ENCODE assay signal across 14 mouse cellular contexts in the genomic region with DNA sequence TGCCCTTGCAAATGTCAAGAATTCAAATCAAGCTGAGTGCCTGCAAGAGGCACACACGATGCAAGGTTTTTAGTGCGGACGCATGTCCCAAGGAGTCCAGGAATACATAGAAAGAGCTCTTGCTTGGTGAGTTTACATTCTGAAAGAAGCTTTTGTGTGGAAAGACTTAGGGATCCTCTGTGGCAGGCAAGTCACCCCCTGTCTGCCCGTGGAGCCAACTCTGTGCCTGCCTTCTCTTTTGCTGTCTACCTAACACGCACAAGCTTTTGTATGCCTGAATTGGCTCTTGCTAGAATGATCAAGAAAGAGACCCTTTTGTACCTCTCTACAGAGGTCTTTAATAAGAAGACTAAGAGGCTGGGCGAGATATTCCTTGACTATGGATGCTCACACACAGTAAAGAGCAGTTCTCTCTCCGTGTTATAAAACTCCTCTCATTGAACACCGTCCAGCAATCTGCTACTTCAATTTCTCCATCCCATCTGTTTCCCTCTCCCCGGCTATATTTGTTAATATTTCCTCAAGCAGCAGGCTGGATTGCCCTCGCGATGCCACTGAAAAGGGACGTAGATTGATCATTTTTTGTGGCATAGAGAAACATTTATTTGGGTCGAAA.
DNase-seq lines count a peak whose midpoint lies in the region; ATAC-seq and TF ChIP-seq lines count a peak whose summit lies in the region.
"Had no signal": no experiment of that assay in that cellular context is flagged by ENCODE, and none has a peak within 500 bp of the region (broad histone marks: within the 10 kb centered on the region; RNA-seq: fewer than 3 reads in every experiment).

No protein-coding gene starts in this region.

- WGBS in forebrain, embryonic 10.5 days, result 58% methylated on average over 13 of the region's 13 CpGs
- 38% methylated on average over 13 of the region's 13 CpGs for WGBS in forebrain, embryonic 12.5 days
- 79% methylated on average over 13 of the region's 13 CpGs for WGBS in midbrain, embryonic 11.5 days
- WGBS in midbrain, embryonic 15.5 days, result 58% methylated on average over 13 of the region's 13 CpGs
- 17% methylated on average over 13 of the region's 13 CpGs for WGBS in forebrain, postnatal 0 days

- H3K4me2 ChIP-seq in forebrain, embryonic 12.5 days, result no peak overlapping the region
- H3K4me2 ChIP-seq in midbrain, embryonic 11.5 days, result no peak overlapping the region
- no peak overlapping the region for H3K4me2 ChIP-seq in midbrain, embryonic 15.5 days
- H3K4me2 ChIP-seq in forebrain, postnatal 0 days (ENCODE audit: low read depth), result peak overlapping the region; percentile 17
- H3K4me2 ChIP-seq: embryonic facial prominence, embryonic 13.5 days had no signal

- no peak for TF ChIP-seq CTCF in forebrain, postnatal 0 days (IDR thresholded peaks at IDR 0.05; ENCODE audit: low read depth)

- no peaks in the 10 kb centered on the region for H3K36me3 ChIP-seq in forebrain, embryonic 10.5 days (replicated peaks)
- no peaks in the 10 kb centered on the region for H3K36me3 ChIP-seq in forebrain, embryonic 12.5 days (replicated peaks)
- H3K36me3 ChIP-seq in midbrain, embryonic 11.5 days (ENCODE audit: control insufficient read depth, insufficient read depth, low read length), result no peaks in the 10 kb centered on the region
- H3K36me3 ChIP-seq in midbrain, embryonic 15.5 days (replicated peaks), result no peaks in the 10 kb centered on the region
- no peaks in the 10 kb centered on the region for H3K36me3 ChIP-seq in forebrain, postnatal 0 days (ENCODE audit: insufficient read depth)
- H3K36me3 ChIP-seq: embryonic facial prominence, embryonic 13.5 days had no signal

- H3K4me3 ChIP-seq in forebrain, embryonic 10.5 days, result no peak overlapping the region
- no peak overlapping the region for H3K4me3 ChIP-seq in forebrain, embryonic 12.5 days (replicated peaks)
- H3K4me3 ChIP-seq in midbrain, embryonic 11.5 days (ENCODE audit: low read depth, low read length), result no peak overlapping the region
- no peak overlapping the region for H3K4me3 ChIP-seq in midbrain, embryonic 15.5 days
- H3K4me3 ChIP-seq in forebrain, postnatal 0 days (ENCODE audit: low read depth, low read length), result no peak overlapping the region
- H3K4me3 ChIP-seq: embryonic facial prominence, embryonic 13.5 days; megakaryocyte, embryonic 14.5 days had no signal

- ATAC-seq in forebrain, embryonic 12.5 days (ENCODE audit: low FRiP score), result no peak
- ATAC-seq in midbrain, embryonic 11.5 days (ENCODE audit: low FRiP score), result no peak
- no peak for ATAC-seq in midbrain, embryonic 15.5 days (replicated peaks)
- peak; percentile 29 for ATAC-seq in forebrain, postnatal 0 days
- ATAC-seq: intestine, embryonic 16.5 days had no signal

- H3K9me3 ChIP-seq in forebrain, embryonic 10.5 days, result peaks cover 12% of the 10 kb centered on the region; the same call in 1 of the 2 replicates
- H3K9me3 ChIP-seq in forebrain, embryonic 12.5 days, result no peaks in the 10 kb centered on the region
- no peaks in the 10 kb centered on the region for H3K9me3 ChIP-seq in midbrain, embryonic 11.5 days (ENCODE audit: control insufficient read depth, low read length)
- H3K9me3 ChIP-seq in midbrain, embryonic 15.5 days, result no peaks in the 10 kb centered on the region
- H3K9me3 ChIP-seq in forebrain, postnatal 0 days (ENCODE audit: low read length), result no peaks in the 10 kb centered on the region
- H3K9me3 ChIP-seq: embryonic facial prominence, embryonic 13.5 days had no signal

- H3K27ac ChIP-seq in forebrain, embryonic 10.5 days, result peak overlapping the region; percentile 11
- H3K27ac ChIP-seq in forebrain, embryonic 12.5 days, result no peak overlapping the region
- no peak overlapping the region for H3K27ac ChIP-seq in midbrain, embryonic 11.5 days (ENCODE audit: low read depth, low read length)
- H3K27ac ChIP-seq in midbrain, embryonic 15.5 days, result no peak overlapping the region
- H3K27ac ChIP-seq in forebrain, postnatal 0 days (ENCODE audit: low read depth, low read length), result no peak overlapping the region
- H3K27ac ChIP-seq: embryonic facial prominence, embryonic 13.5 days had no signal

- peak; percentile 14 for DNase-seq in forebrain, embryonic 10.5 days (ENCODE audit: extremely low spot score, low spot score)
- DNase-seq in midbrain, embryonic 11.5 days (ENCODE audit: low spot score, missing footprints), result peak; percentile 82
- peak; percentile 42 for DNase-seq in forebrain, postnatal 0 days
- peak; percentile 15 for DNase-seq in telencephalon, adult 2 months (ENCODE audit: low read depth, low spot score)
- DNase-seq in adrenal gland, adult (ENCODE audit: inconsistent age in 2 of 2, low spot score in 1 of 2), result no peak
- DNase-seq: adrenal gland, postnatal 14 days; kidney, postnatal 10 days; right cerebral cortex, postnatal 4 days; thymus, adult 2 months had no signal

- no peaks in the 10 kb centered on the region for H3K27me3 ChIP-seq in forebrain, embryonic 10.5 days (ENCODE audit: poor library complexity, severe bottlenecking)
- no peaks in the 10 kb centered on the region for H3K27me3 ChIP-seq in forebrain, embryonic 12.5 days
- H3K27me3 ChIP-seq in midbrain, embryonic 11.5 days (ENCODE audit: control insufficient read depth, insufficient read depth, low read length), result no peaks in the 10 kb centered on the region
- no peaks in the 10 kb centered on the region for H3K27me3 ChIP-seq in midbrain, embryonic 15.5 days (replicated peaks)
- no peaks in the 10 kb centered on the region for H3K27me3 ChIP-seq in forebrain, postnatal 0 days (ENCODE audit: insufficient read depth, low read length)
- H3K27me3 ChIP-seq: embryonic facial prominence, embryonic 13.5 days; megakaryocyte, embryonic 14.5 days had no signal

- peaks cover 15% of the 10 kb centered on the region for H3K4me1 ChIP-seq in forebrain, embryonic 10.5 days
- H3K4me1 ChIP-seq in forebrain, embryonic 12.5 days, result peaks cover 13% of the 10 kb centered on the region; the same call in 1 of the 2 replicates
- H3K4me1 ChIP-seq in midbrain, embryonic 11.5 days (ENCODE audit: control insufficient read depth, insufficient read depth, low read length), result no peaks in the 10 kb centered on the region
- no peaks in the 10 kb centered on the region for H3K4me1 ChIP-seq in midbrain, embryonic 15.5 days
- peaks cover 4% of the 10 kb centered on the region; the same call in 1 of the 2 replicates for H3K4me1 ChIP-seq in forebrain, postnatal 0 days (ENCODE audit: insufficient read depth)
- H3K4me1 ChIP-seq: embryonic facial prominence, embryonic 13.5 days; megakaryocyte, embryonic 14.5 days had no signal

- no peak overlapping the region for H3K9ac ChIP-seq in forebrain, embryonic 12.5 days
- H3K9ac ChIP-seq in midbrain, embryonic 11.5 days (ENCODE audit: low read length), result no peak overlapping the region
- H3K9ac ChIP-seq in midbrain, embryonic 15.5 days, result no peak overlapping the region
- H3K9ac ChIP-seq in forebrain, postnatal 0 days, result no peak overlapping the region
- H3K9ac ChIP-seq: embryonic facial prominence, embryonic 13.5 days had no signal

Comparison
In these comparisons a context has a peak if more than half of its experiments do, and no peak if none do; other contexts are left out.
1. DNase-seq: peak in forebrain, embryonic 10.5 days (single experiment), midbrain, embryonic 11.5 days (single experiment), forebrain, postnatal 0 days (single experiment) and telencephalon, adult 2 months (single experiment); none in adrenal gland, adult (0 of 2).